Mouse (Mus musculus) liver, embryonic 13.5 days (tissue): ENCODE results near the gene Pdlim5. TPM values are rescaled to one million over a fixed set of nuclear protein-coding genes. Genes with fewer than 3 reads are reported as not detected.

ENCODE experiments used
- ATAC-seq: fragments of 200-750 bp; cut with Nextera tagmentation; 2 replicates; pipeline ENCODE4 v1.8.0; 2017; ENCODE audit warnings: low read depth, mild to moderate bottlenecking, moderate number of reproducible peaks, moderate library complexity
- DNase-seq: peaks from one replicate; pipeline ENCODE4 v3.0.0; 2022
- H3K27ac ChIP-seq: fragments of 300-500 bp; sonication (generic); 2 replicates; pipeline ENCODE4 v1.5.1; 2015; ENCODE audit warnings: moderate library complexity, mild to moderate bottlenecking, inconsistent platforms
- H3K27me3 ChIP-seq: fragments of 300-500 bp; sonication (generic); 2 replicates; pipeline ENCODE4 v1.6.1; 2015; ENCODE audit warnings: mild to moderate bottlenecking, inconsistent platforms
- H3K36me3 ChIP-seq: fragments of 300-500 bp; sonication (generic); 2 replicates; pipeline ENCODE4 v1.6.1; 2015; ENCODE audit warnings: mild to moderate bottlenecking, inconsistent platforms
- H3K4me1 ChIP-seq: fragments of 300-500 bp; sonication (generic); replicated peaks from 2 replicates; pipeline ENCODE4 v1.6.1; 2015; ENCODE audit warnings: inconsistent platforms
- H3K4me2 ChIP-seq: fragments of 300-500 bp; sonication (generic); 2 replicates; pipeline ENCODE4 v1.6.1; 2015; ENCODE audit warnings: inconsistent platforms, mild to moderate bottlenecking, moderate library complexity
- H3K4me3 ChIP-seq: fragments of 300-500 bp; sonication (generic); replicated peaks from 2 replicates; pipeline ENCODE4 v1.5.1; 2015; ENCODE audit warnings: mild to moderate bottlenecking, inconsistent platforms
- H3K9ac ChIP-seq: fragments of 300-500 bp; sonication (generic); 2 replicates; pipeline ENCODE4 v1.6.1; 2015; ENCODE audit warnings: mild to moderate bottlenecking, inconsistent platforms
- H3K9me3 ChIP-seq: fragments of 300-500 bp; sonication (generic); replicated peaks from 2 replicates; pipeline ENCODE4 v1.6.1; 2016; ENCODE audit warnings: inconsistent platforms
- WGBS: fragments of 180-500 bp; shearing (Covaris S2); methylation state at CpG from one replicate; pipeline ENCODE4 v1.1.7; 2015; ENCODE audit not compliant: insufficient replicate concordance; 5-methylcytosine and 5-hydroxymethylcytosine counted together
- polyA plus RNA-seq: library from polyadenylated mRNA; unstranded; fragments of >200 nt; fragmentation: Nextera tagmentation; extraction: Ambion mirVana; gene quantifications from 2 replicates; pipeline ENCODE4 v1.2.1, GENCODE M21; 2015

The Pdlim5 gene
- polyA plus RNA-seq, 1 experiment from 2014 or later = 11.0 TPM

GRCm38 (mm10) chr3:142333458-142333857 lies 62.0 kb downstream of the Pdlim5 start:
- Histone ChIP-seq H3K36me3 (no peaks in the 10 kb centered on the region), H3K27me3 (no peaks in the 10 kb centered on the region), H3K27ac (no peak overlapping the region), H3K9me3 (no peaks in the 10 kb centered on the region), H3K4me2 (no peak overlapping the region), H3K4me1 (peaks cover 14% of the 10 kb centered on the region), H3K9ac (no peak overlapping the region), H3K4me3 (no peak overlapping the region)
- WGBS = 62% methylated on average over 1 of the region's 1 CpGs
- no peak for ATAC-seq
- no peak for DNase-seq

- Histone ChIP-seq H3K4me3 (no peak overlapping the region), H3K9me3 (no peaks in the 10 kb centered on the region), H3K4me1 (peaks cover 14% of the 10 kb centered on the region), H3K27me3 (no peaks in the 10 kb centered on the region), H3K27ac (no peak overlapping the region), H3K9ac (no peak overlapping the region), H3K4me2 (no peak overlapping the region), H3K36me3 (no peaks in the 10 kb centered on the region)
- DNase-seq = no peak
- WGBS = 10% methylated on average over 4 of the region's 4 CpGs
- peak; percentile 70; the same call in 1 of the 2 replicates for ATAC-seq
Observed at GRCm38 (mm10) chr3:142332716-142333115, 62.8 kb downstream of the Pdlim5 start.

GRCm38 (mm10) chr3:142331872-142332554 lies 63.5 kb downstream of the Pdlim5 start:
- Histone ChIP-seq H3K4me3 (no peak overlapping the region), H3K9me3 (no peaks in the 10 kb centered on the region), H3K4me1 (peaks cover 14% of the 10 kb centered on the region), H3K36me3 (no peaks in the 10 kb centered on the region), H3K4me2 (no peak overlapping the region), H3K27ac (no peak overlapping the region), H3K27me3 (no peaks in the 10 kb centered on the region), H3K9ac (no peak overlapping the region)
- 34% methylated on average over 4 of the region's 4 CpGs for WGBS
- ATAC-seq (peak; percentile 78), DNase-seq (no peak)

GRCm38 (mm10) chr3:142330425-142330824 lies 65.1 kb downstream of the Pdlim5 start:
- H3K4me1 ChIP-seq = peaks cover 14% of the 10 kb centered on the region
- no peak overlapping the region for H3K9ac ChIP-seq
- no peaks in the 10 kb centered on the region for H3K9me3 ChIP-seq
- no peaks in the 10 kb centered on the region for H3K27me3 ChIP-seq
- WGBS = 63% methylated on average over 3 of the region's 3 CpGs
- DNase-seq = no peak
- no peak overlapping the region for H3K4me2 ChIP-seq
- H3K27ac ChIP-seq = no peak overlapping the region
- no peak for ATAC-seq
- H3K36me3 ChIP-seq = no peaks in the 10 kb centered on the region
- no peak overlapping the region for H3K4me3 ChIP-seq

GRCm38 (mm10) chr3:142323592-142323991 lies 71.9 kb downstream of the Pdlim5 start:
- Histone ChIP-seq H3K27ac (no peak overlapping the region), H3K9ac (no peak overlapping the region), H3K4me3 (no peak overlapping the region), H3K27me3 (no peaks in the 10 kb centered on the region), H3K9me3 (no peaks in the 10 kb centered on the region), H3K4me1 (peaks cover 7% of the 10 kb centered on the region; the same call in 1 of the 2 replicates), H3K36me3 (no peaks in the 10 kb centered on the region), H3K4me2 (no peak overlapping the region)
- DNase-seq (no peak), ATAC-seq (no peak)
- 47% methylated on average over 6 of the region's 6 CpGs for WGBS

GRCm38 (mm10) chr3:142321930-142322329 lies 73.6 kb downstream of the Pdlim5 start:
- Histone ChIP-seq H3K27ac (no peak overlapping the region), H3K36me3 (no peaks in the 10 kb centered on the region), H3K4me2 (no peak overlapping the region), H3K4me1 (peaks cover 7% of the 10 kb centered on the region; the same call in 1 of the 2 replicates), H3K27me3 (no peaks in the 10 kb centered on the region), H3K4me3 (no peak overlapping the region), H3K9me3 (no peaks in the 10 kb centered on the region), H3K9ac (no peak overlapping the region)
- WGBS = 50% methylated on average over 6 of the region's 6 CpGs
- ATAC-seq (peak; percentile 60; the same call in 1 of the 2 replicates), DNase-seq (no peak)

GRCm38 (mm10) chr3:142318147-142318546 lies 77.3 kb downstream of the Pdlim5 start:
- ATAC-seq = no peak
- WGBS = 60% methylated on average over 2 of the region's 2 CpGs

GRCm38 (mm10) chr3:142316138-142316740 lies 79.3 kb downstream of the Pdlim5 start:
- no peak for ATAC-seq
- WGBS = 66% methylated on average over 2 of the region's 2 CpGs

More at GRCm38 (mm10) chr3:142318147-142318546, 77.3 kb downstream of the Pdlim5 start:
- H3K36me3 ChIP-seq = no peaks in the 10 kb centered on the region
- H3K9ac ChIP-seq = no peak overlapping the region
- no peak overlapping the region for H3K27ac ChIP-seq
- no peaks in the 10 kb centered on the region for H3K27me3 ChIP-seq
- H3K4me3 ChIP-seq = no peak overlapping the region
- H3K4me1 ChIP-seq = peaks cover under 1% of the 10 kb centered on the region; the same call in 1 of the 2 replicates
- no peak for DNase-seq
- H3K4me2 ChIP-seq = no peak overlapping the region
- no peaks in the 10 kb centered on the region for H3K9me3 ChIP-seq

GRCm38 (mm10) chr3:142311075-142311474 lies 84.4 kb downstream of the Pdlim5 start:
- WGBS = 62% methylated on average over 2 of the region's 2 CpGs
- Histone ChIP-seq H3K9ac (no peak overlapping the region), H3K4me2 (no peak overlapping the region), H3K27me3 (no peaks in the 10 kb centered on the region), H3K9me3 (no peaks in the 10 kb centered on the region), H3K4me3 (no peak overlapping the region), H3K4me1 (no peaks in the 10 kb centered on the region), H3K27ac (no peak overlapping the region), H3K36me3 (no peaks in the 10 kb centered on the region)
- ATAC-seq (no peak), DNase-seq (no peak)

More at GRCm38 (mm10) chr3:142316138-142316740, 79.3 kb downstream of the Pdlim5 start:
- H3K4me2 ChIP-seq = no peak overlapping the region
- no peaks in the 10 kb centered on the region for H3K36me3 ChIP-seq
- H3K27ac ChIP-seq = no peak overlapping the region
- H3K9me3 ChIP-seq = no peaks in the 10 kb centered on the region
- DNase-seq = no peak
- H3K4me1 ChIP-seq = no peaks in the 10 kb centered on the region; the same call in 1 of the 2 replicates
- no peak overlapping the region for H3K9ac ChIP-seq
- no peak overlapping the region for H3K4me3 ChIP-seq
- H3K27me3 ChIP-seq = no peaks in the 10 kb centered on the region

GRCm38 (mm10) chr3:142310446-142310845 lies 85.0 kb downstream of the Pdlim5 start:
- Histone ChIP-seq H3K4me2 (no peak overlapping the region), H3K9ac (no peak overlapping the region), H3K27me3 (no peaks in the 10 kb centered on the region), H3K4me1 (no peaks in the 10 kb centered on the region), H3K9me3 (no peaks in the 10 kb centered on the region), H3K27ac (no peak overlapping the region), H3K4me3 (no peak overlapping the region), H3K36me3 (no peaks in the 10 kb centered on the region)
- no peak for DNase-seq
- no peak for ATAC-seq
- WGBS = 51% methylated on average over 2 of the region's 2 CpGs

GRCm38 (mm10) chr3:142295287-142295676 lies 100.2 kb downstream of the Pdlim5 start:
- H3K27me3 ChIP-seq = no peaks in the 10 kb centered on the region
- H3K4me3 ChIP-seq = no peak overlapping the region
- no peak overlapping the region for H3K27ac ChIP-seq
- H3K4me2 ChIP-seq = no peak overlapping the region
- ATAC-seq (peak; percentile 41; the same call in 1 of the 2 replicates), DNase-seq (no peak)
- WGBS = 71% methylated on average over 7 of the region's 7 CpGs
- no peak overlapping the region for H3K9ac ChIP-seq
- H3K36me3 ChIP-seq = no peaks in the 10 kb centered on the region
- no peaks in the 10 kb centered on the region for H3K4me1 ChIP-seq
- H3K9me3 ChIP-seq = no peaks in the 10 kb centered on the region
